Mouse (Mus musculus): ENCODE measurements around the gene Etv6. TPM values are rescaled to one million over a fixed set of nuclear protein-coding genes. Genes with fewer than 3 reads are reported as not detected.
A peak's percentile ranks its signal among the peaks of the same experiment; 100 is the strongest.

The Etv6 gene
- polyA plus RNA-seq, 1 experiment = 10.5 TPM

DNA sequence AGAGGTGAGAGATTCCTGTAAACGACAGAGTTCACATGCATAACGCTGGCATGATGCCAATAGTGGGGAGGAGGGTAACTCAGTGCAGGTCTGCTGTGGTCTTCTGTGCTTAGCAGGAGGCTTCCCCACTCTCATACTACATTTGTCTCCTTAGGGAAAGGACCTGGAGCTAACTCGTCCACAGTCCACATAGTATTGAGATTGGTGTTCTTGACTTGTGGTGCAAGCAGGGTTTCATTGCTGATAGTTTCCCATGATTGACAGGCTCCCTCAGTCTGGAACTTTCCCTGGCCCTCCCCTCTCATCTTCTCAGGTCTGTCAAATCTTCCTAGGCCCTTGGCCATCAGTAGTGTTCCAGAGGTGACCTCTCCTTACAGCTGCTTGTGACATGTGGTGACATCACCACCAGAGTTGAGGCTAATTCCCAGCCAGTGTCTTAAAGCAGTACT lies 108.2 kb downstream of the Etv6 start:
- Histone ChIP-seq H3K4me1 (ENCODE audit: control insufficient read depth, insufficient read depth, insufficient read length, low read length) (peaks cover 21% of the 10 kb centered on the region), H3K27ac (replicated peaks; ENCODE audit: low read depth, low read length) (peak overlapping the region; percentile 85), H3K4me3 (ENCODE audit: insufficient read depth, low read depth, low read length) (no peak overlapping the region)

- Histone ChIP-seq H3K27ac (replicated peaks; ENCODE audit: low read depth, low read length) (peak overlapping the region; percentile 85), H3K4me3 (ENCODE audit: insufficient read depth, low read depth, low read length) (no peak overlapping the region), H3K4me1 (ENCODE audit: control insufficient read depth, insufficient read depth, insufficient read length, low read length) (peaks cover 21% of the 10 kb centered on the region)
Measured at GRCm38 (mm10) chr6:134144231-134145130, 109.0 kb downstream of the Etv6 start.

- no peak overlapping the region; the same call in 1 of the 2 replicates for H3K27ac ChIP-seq (replicated peaks; ENCODE audit: low read depth, low read length)
- peaks cover 22% of the 10 kb centered on the region for H3K4me1 ChIP-seq (ENCODE audit: control insufficient read depth, insufficient read depth, insufficient read length, low read length)
Measured at GRCm38 (mm10) chr6:134147596-134148442, 112.3 kb downstream of the Etv6 start.

DNA sequence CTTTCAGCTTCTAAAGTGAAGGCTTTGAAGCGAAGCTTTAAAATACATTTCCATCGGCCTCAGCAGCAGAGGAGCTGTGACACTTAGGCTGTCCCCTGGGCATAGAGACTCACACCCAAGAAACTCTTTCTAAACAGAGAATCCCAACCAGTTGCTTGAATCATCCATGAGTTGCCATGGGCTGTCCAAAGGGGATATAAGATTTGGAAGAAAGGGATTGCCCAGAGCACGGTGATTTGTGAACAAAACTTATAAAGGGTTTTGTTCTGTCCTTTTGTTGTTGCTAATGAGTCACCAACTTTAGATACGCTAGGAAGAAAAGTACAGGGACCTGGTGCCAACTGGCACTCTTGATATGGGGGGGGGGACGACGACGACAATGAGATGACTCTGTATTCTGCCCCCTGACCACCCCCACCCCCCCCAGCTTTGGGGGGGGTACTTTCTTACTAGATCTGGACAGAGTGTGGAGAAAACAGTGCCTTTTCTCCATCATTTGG lies 113.0 kb downstream of the Etv6 start:
- Histone ChIP-seq H3K4me3 (ENCODE audit: insufficient read depth, low read depth, low read length) (no peak overlapping the region), H3K4me1 (ENCODE audit: control insufficient read depth, insufficient read depth, insufficient read length, low read length) (peaks cover 20% of the 10 kb centered on the region), H3K27ac (replicated peaks; ENCODE audit: low read depth, low read length) (no peak overlapping the region)

More at GRCm38 (mm10) chr6:134147596-134148442, 112.3 kb downstream of the Etv6 start:
- H3K4me3 ChIP-seq (ENCODE audit: insufficient read depth, low read depth, low read length) = no peak overlapping the region

DNA sequence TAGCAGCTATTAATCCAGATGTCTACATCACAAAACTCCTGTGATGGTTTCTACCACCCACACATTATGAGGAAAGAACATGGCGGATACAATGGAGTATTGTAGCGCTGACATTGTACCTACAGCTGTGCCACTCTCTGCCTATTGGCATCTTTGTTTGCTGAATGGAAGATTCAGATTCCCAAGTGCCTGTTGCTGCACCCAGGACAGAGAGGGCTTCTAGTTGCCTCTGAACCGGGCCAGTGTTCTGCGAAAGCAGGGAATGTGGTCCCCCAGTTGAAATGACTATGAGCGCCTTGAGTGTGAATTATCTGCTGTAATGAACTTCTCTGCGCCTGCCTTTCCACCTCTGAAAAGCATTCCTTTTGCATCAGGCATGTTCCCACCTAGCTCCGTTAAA lies 114.1 kb downstream of the Etv6 start:
- no peak overlapping the region for H3K4me3 ChIP-seq (ENCODE audit: insufficient read depth, low read depth, low read length)
- no peak overlapping the region for H3K27ac ChIP-seq (replicated peaks; ENCODE audit: low read depth, low read length)
- H3K4me1 ChIP-seq (ENCODE audit: control insufficient read depth, insufficient read depth, insufficient read length, low read length) = peaks cover 11% of the 10 kb centered on the region

DNA sequence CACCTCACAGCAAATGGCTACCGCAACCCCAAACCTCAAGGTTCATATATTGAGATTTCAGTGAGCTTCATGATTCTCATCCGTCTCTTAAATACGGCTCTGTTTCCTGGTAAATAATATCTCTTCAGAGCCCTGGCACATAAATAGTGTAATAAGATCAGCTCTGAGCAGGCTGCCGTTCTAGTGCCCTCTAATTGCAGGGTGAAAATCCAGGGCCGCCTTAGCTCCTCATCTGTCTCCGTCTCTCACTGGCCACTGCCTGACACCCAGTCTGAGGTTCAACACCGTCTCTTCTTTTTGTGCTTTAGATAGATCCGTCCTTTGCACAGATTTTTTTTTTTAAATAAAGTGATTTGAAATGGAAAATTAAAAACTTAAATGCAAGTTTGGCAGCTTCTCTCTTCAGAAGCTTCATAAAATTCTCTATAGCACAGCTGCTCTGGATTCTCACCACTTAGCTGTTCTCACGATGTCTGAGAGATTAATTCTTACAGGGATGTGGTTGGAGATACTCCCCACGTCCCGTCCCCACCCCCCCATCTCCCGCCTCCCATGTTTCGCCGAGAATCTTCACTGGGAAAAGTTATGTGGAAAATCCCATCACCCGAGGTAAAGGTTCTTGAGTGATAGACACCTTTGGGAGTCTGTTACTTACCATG lies 115.7 kb downstream of the Etv6 start:
- peaks cover 9% of the 10 kb centered on the region for H3K4me1 ChIP-seq (ENCODE audit: control insufficient read depth, insufficient read depth, insufficient read length, low read length)
- peak overlapping the region; percentile 86 for H3K27ac ChIP-seq (replicated peaks; ENCODE audit: low read depth, low read length)
- peak overlapping the region; percentile 11; the same call in 1 of the 2 replicates for H3K4me3 ChIP-seq (ENCODE audit: insufficient read depth, low read depth, low read length)

- H3K4me3 ChIP-seq (ENCODE audit: insufficient read depth, low read depth, low read length) = peak overlapping the region; percentile 11
- peaks cover 9% of the 10 kb centered on the region for H3K4me1 ChIP-seq (ENCODE audit: control insufficient read depth, insufficient read depth, insufficient read length, low read length)
- H3K27ac ChIP-seq (replicated peaks; ENCODE audit: low read depth, low read length) = peak overlapping the region; percentile 92
Measured at GRCm38 (mm10) chr6:134151853-134152505, 116.5 kb downstream of the Etv6 start.

- Histone ChIP-seq H3K27ac (replicated peaks; ENCODE audit: low read depth, low read length) (peak overlapping the region; percentile 92), H3K4me3 (ENCODE audit: insufficient read depth, low read depth, low read length) (no peak overlapping the region), H3K4me1 (ENCODE audit: control insufficient read depth, insufficient read depth, insufficient read length, low read length) (peaks cover 8% of the 10 kb centered on the region)
Measured at GRCm38 (mm10) chr6:134152539-134152938, 117.0 kb downstream of the Etv6 start.

- no peak overlapping the region for H3K27ac ChIP-seq (replicated peaks; ENCODE audit: low read depth, low read length)
- H3K4me3 ChIP-seq (ENCODE audit: insufficient read depth, low read depth, low read length) = no peak overlapping the region
- H3K4me1 ChIP-seq (ENCODE audit: control insufficient read depth, insufficient read depth, insufficient read length, low read length) = peaks cover 4% of the 10 kb centered on the region
Measured at GRCm38 (mm10) chr6:134154746-134155145, 119.2 kb downstream of the Etv6 start.

- no peak overlapping the region for H3K4me3 ChIP-seq (ENCODE audit: insufficient read depth, low read depth, low read length)
- H3K4me1 ChIP-seq (ENCODE audit: control insufficient read depth, insufficient read depth, insufficient read length, low read length) = peaks cover 4% of the 10 kb centered on the region
- peak overlapping the region; percentile 78 for H3K27ac ChIP-seq (replicated peaks; ENCODE audit: low read depth, low read length)
Measured at GRCm38 (mm10) chr6:134155900-134156623, 120.6 kb downstream of the Etv6 start.

DNA sequence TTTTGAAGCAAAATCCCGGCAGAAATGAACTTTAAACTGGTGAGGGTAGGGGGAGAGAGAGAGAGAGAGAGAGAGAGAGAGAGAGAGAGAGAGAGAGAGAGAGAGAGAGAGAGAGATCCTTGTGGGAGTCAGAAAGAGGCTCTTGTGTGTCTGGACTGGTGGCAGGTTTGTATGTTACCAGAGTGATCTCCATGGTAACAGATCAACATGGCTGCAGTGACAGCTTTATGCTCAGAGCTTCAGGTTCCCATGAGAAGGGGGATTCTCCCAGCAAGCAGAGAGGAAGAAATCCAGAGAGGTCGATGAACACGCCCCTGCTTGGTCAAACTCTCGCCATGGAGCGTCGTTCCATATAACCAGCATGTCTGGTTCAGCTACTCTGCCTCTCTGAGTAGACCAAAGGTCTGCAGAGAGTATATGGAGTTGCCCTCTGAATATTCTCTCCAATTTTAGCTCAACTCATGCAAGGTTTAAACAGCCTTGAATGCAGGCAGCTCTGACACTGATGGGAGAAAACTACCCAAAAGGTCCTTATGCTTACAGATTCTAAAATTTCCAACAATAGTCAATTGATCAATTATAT lies 122.1 kb downstream of the Etv6 start:
- peaks cover 4% of the 10 kb centered on the region; the same call in 1 of the 2 replicates for H3K4me1 ChIP-seq (ENCODE audit: control insufficient read depth, insufficient read depth, insufficient read length, low read length)
- H3K4me3 ChIP-seq (ENCODE audit: insufficient read depth, low read depth, low read length) = no peak overlapping the region
- no peak overlapping the region for H3K27ac ChIP-seq (replicated peaks; ENCODE audit: low read depth, low read length)

GRCm38 (mm10) chr6:134158201-134158600 lies 122.7 kb downstream of the Etv6 start:
- Histone ChIP-seq H3K4me1 (ENCODE audit: control insufficient read depth, insufficient read depth, insufficient read length, low read length) (peaks cover 4% of the 10 kb centered on the region; the same call in 1 of the 2 replicates), H3K27ac (replicated peaks; ENCODE audit: low read depth, low read length) (no peak overlapping the region), H3K4me3 (ENCODE audit: insufficient read depth, low read depth, low read length) (no peak overlapping the region)

DNA sequence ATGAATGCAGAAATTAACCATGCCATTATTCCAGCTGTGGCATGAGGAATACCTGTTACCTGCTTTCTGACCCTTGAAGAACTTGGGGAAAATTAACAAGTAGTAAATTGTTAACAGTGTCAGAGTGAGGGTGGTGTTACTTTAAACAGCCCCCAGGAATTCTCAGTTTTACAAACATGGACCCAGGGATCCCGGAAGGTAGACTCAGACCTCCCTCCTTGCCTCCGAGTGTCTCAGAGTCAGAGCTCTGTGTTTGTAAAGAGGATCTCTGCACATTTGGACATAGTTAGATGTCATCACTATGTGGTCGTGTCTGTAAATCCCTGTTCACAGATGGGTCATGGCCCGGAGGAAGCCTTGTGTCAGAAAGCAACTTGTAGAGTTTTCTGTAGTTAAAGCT lies 124.2 kb downstream of the Etv6 start:
- H3K4me3 ChIP-seq (ENCODE audit: insufficient read depth, low read depth, low read length) = no peak overlapping the region
- H3K27ac ChIP-seq (replicated peaks; ENCODE audit: low read depth, low read length) = no peak overlapping the region
- H3K4me1 ChIP-seq (ENCODE audit: control insufficient read depth, insufficient read depth, insufficient read length, low read length) = peaks cover 4% of the 10 kb centered on the region; the same call in 1 of the 2 replicates

Data from brown adipose tissue, adult 24 weeks (tissue).